Mouse (Mus musculus) CD8-positive naive resting alpha-beta T cell, adult 2 months (primary cell): ENCODE results near the gene Grin2a.

Source experiments
- DNase-seq, 2 experiments: peaks; one replicate each; pipeline ENCODE4 v3.0.0; 2022; ENCODE audit warnings: low read depth in 2 of 2, low spot score in 2 of 2

Gene Grin2a

GRCm38 (mm10) chr16:9873001-9873400, 122.4 kb downstream of the Grin2a start:
- DNase-seq = no peak

GRCm38 (mm10) chr16:9865710-9866109, 129.7 kb downstream of the Grin2a start:
- DNase-seq = no peak

GRCm38 (mm10) chr16:9865039-9865438, 130.3 kb downstream of the Grin2a start:
- no peak for DNase-seq

GRCm38 (mm10) chr16:9857758-9858157, 137.6 kb downstream of the Grin2a start:
- DNase-seq = no peak

- no peak for DNase-seq
Measured at GRCm38 (mm10) chr16:9851265-9851988, 143.9 kb downstream of the Grin2a start.

- DNase-seq = no peak
Measured at GRCm38 (mm10) chr16:9841496-9841895, 153.9 kb downstream of the Grin2a start.

- no peak for DNase-seq
Measured at GRCm38 (mm10) chr16:9836542-9836941, 158.8 kb downstream of the Grin2a start.

GRCm38 (mm10) chr16:9834236-9834635, 161.1 kb downstream of the Grin2a start:
- DNase-seq = no peak

GRCm38 (mm10) chr16:9825110-9825483, 170.3 kb downstream of the Grin2a start:
- DNase-seq = no peak

- DNase-seq = no peak
Measured at GRCm38 (mm10) chr16:9824436-9825109, 170.8 kb downstream of the Grin2a start.

GRCm38 (mm10) chr16:9823686-9824085, 171.7 kb downstream of the Grin2a start:
- DNase-seq = no peak

- no peak for DNase-seq
Measured at GRCm38 (mm10) chr16:9819508-9819907, 175.9 kb downstream of the Grin2a start.

- DNase-seq = no peak
Measured at GRCm38 (mm10) chr16:9801338-9801737, 194.0 kb downstream of the Grin2a start.

GRCm38 (mm10) chr16:9800221-9800620, 195.1 kb downstream of the Grin2a start:
- DNase-seq = no peak

- DNase-seq = no peak
Measured at GRCm38 (mm10) chr16:9792976-9793375, 202.4 kb downstream of the Grin2a start.

- no peak for DNase-seq
Measured at GRCm38 (mm10) chr16:9786261-9786660, 209.1 kb downstream of the Grin2a start.

- no peak for DNase-seq
Measured at GRCm38 (mm10) chr16:9785821-9786220, 209.5 kb downstream of the Grin2a start.

- no peak for DNase-seq
Measured at GRCm38 (mm10) chr16:9768981-9769380, 226.4 kb downstream of the Grin2a start.

- DNase-seq = no peak
Measured at GRCm38 (mm10) chr16:9768356-9768755, 227.0 kb downstream of the Grin2a start.

GRCm38 (mm10) chr16:9767946-9768345, 227.4 kb downstream of the Grin2a start:
- no peak for DNase-seq

- DNase-seq = no peak
Measured at GRCm38 (mm10) chr16:9764086-9764485, 231.3 kb downstream of the Grin2a start.

- DNase-seq = no peak
Measured at GRCm38 (mm10) chr16:9760347-9760746, 235.0 kb downstream of the Grin2a start.

GRCm38 (mm10) chr16:9756849-9757248, 238.5 kb downstream of the Grin2a start:
- no peak for DNase-seq
